Mouse (Mus musculus) kidney, embryonic 15.5 days (tissue): Measurements from ENCODE around the gene Map3k6. TPM values are rescaled to one million over a fixed set of nuclear protein-coding genes. Genes with fewer than 3 reads are reported as not detected.

Source experiments
- ATAC-seq: fragments of 200-750 bp; cut with Nextera tagmentation; replicated peaks from 2 replicates; pipeline ENCODE4 v1.8.0; 2017; ENCODE audit warnings: moderate TSS enrichment; ENCODE audit not compliant: low FRiP score
- H3K27ac ChIP-seq: fragments of 300-500 bp; sonication (generic); 2 replicates; pipeline ENCODE4 v1.5.1; 2015; ENCODE audit warnings: mild to moderate bottlenecking, inconsistent platforms
- H3K27me3 ChIP-seq: fragments of 300-500 bp; sonication (generic); 2 replicates; pipeline ENCODE4 v1.6.1; 2015; ENCODE audit warnings: inconsistent platforms
- H3K36me3 ChIP-seq: fragments of 300-500 bp; sonication (generic); 2 replicates; pipeline ENCODE4 v1.6.1; 2015; ENCODE audit warnings: inconsistent platforms
- H3K4me1 ChIP-seq: fragments of 300-500 bp; sonication (generic); 2 replicates; pipeline ENCODE4 v1.6.1; 2015; ENCODE audit warnings: inconsistent platforms
- H3K4me2 ChIP-seq: fragments of 300-500 bp; sonication (generic); 2 replicates; pipeline ENCODE4 v1.6.1; 2015; ENCODE audit warnings: moderate library complexity, mild to moderate bottlenecking, inconsistent platforms
- H3K4me3 ChIP-seq: fragments of 300-500 bp; sonication (generic); replicated peaks from 2 replicates; pipeline ENCODE4 v1.5.1; 2015; ENCODE audit warnings: mild to moderate bottlenecking, inconsistent platforms
- H3K9ac ChIP-seq: fragments of 300-500 bp; sonication (generic); 2 replicates; pipeline ENCODE4 v1.6.1; 2015; ENCODE audit warnings: mild to moderate bottlenecking, inconsistent platforms
- H3K9me3 ChIP-seq: fragments of 300-500 bp; sonication (generic); replicated peaks from 2 replicates; pipeline ENCODE4 v1.6.1; 2016; ENCODE audit warnings: inconsistent platforms
- WGBS: fragments of 180-500 bp; shearing (Covaris S2); methylation state at CpG from one replicate; pipeline ENCODE4 v1.1.7; 2015; ENCODE audit warnings: mixed read lengths; 5-methylcytosine and 5-hydroxymethylcytosine counted together
- polyA plus RNA-seq: library from polyadenylated mRNA; unstranded; fragments of >200 nt; fragmentation: Nextera tagmentation; extraction: Ambion mirVana; gene quantifications from 2 replicates; pipeline ENCODE4 v1.2.1, GENCODE M21; 2015

The Map3k6 gene
- polyA plus RNA-seq, 1 experiment from 2014 or later = 4.0 TPM

DNA sequence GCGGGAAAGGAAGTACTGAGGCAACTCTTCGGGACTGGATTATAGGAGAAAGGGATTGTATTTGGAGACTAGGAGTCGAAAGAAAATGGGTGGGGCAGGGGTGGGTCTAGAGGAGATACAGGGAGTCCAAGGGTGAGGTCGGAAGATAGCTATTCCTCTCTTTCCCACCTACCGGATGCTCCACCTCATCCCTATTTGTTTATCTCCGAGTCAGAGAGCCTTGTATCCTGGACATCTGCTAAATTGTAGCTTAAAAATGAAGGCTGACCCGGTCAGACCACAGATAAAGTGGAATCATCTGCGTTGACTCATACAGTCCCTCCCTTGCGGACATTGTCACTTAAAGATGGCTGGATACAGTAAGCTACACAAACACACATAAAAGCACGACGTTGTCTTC is 1.3 kb downstream of the Map3k6 start:
- Histone ChIP-seq H3K9ac (0 out of 2 replicates have a peak overlapping the region, but pooled peaks have one; percentile 5), H3K4me3 (peak overlapping the region; percentile 67), H3K27ac (0 out of 2 replicates have a peak overlapping the region, but pooled peaks have one; percentile 81), H3K4me1 (peaks cover 31% of the 10 kb centered on the region), H3K27me3 (peaks cover 47% of the 10 kb centered on the region), H3K9me3 (no peaks in the 10 kb centered on the region), H3K36me3 (no peaks in the 10 kb centered on the region), H3K4me2 (peak overlapping the region; percentile 98)
- WGBS = 29% methylated on average over 11 of the region's 11 CpGs
- ATAC-seq = no peak

DNA sequence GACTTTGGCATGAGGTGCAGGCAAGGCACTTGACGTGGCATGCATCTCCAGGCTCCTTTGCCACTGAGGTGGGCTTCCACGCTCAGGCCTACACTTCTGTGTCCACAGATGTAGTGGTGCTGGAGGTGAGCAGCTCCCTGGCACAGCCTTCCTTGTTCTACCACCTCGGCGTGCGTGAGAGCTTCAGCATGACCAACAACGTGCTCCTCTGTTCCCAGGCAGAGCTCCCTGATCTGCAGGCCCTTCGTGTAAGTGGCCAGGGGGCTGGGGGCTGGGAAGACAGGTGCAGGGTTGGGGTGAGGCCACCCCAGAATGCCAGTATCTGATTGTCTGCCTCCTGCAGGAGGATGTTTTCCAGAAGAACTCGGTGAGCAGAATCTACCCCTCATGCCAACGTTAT is 2.1 kb downstream of the Map3k6 start:
- 65% methylated on average over 9 of the region's 9 CpGs for WGBS
- Histone ChIP-seq H3K9me3 (no peaks in the 10 kb centered on the region), H3K36me3 (no peaks in the 10 kb centered on the region)

DNA sequence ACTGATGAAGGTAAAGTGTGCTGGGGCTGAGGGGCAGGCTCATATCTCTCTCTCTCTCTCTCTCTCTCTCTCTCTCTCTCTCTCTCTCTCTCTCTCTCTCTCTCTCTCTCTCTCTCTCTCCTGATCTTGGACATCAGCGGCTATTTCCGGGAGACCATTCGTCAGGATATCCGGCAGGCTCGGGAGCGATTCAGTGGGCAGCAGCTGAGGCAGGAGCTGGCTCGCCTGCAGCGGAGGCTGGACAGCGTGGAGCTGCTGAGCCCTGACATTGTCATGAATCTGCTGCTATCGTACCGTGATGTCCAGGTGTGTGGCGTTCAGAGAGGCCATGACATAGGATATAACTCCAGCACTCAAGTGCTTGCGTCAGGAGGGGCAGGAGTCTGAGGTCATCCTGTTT is 2.9 kb downstream of the Map3k6 start:
- ATAC-seq = no peak
- peaks cover 63% of the 10 kb centered on the region for H3K27me3 ChIP-seq
- H3K4me3 ChIP-seq = no peak overlapping the region
- 22% methylated on average over 13 of the region's 13 CpGs for WGBS
- H3K9ac ChIP-seq = no peak overlapping the region
- H3K4me2 ChIP-seq = 0 out of 2 replicates have a peak overlapping the region, but pooled peaks have one; percentile 20
- no peaks in the 10 kb centered on the region for H3K9me3 ChIP-seq
- H3K36me3 ChIP-seq = no peaks in the 10 kb centered on the region
- H3K27ac ChIP-seq = no peak overlapping the region
- peaks cover 37% of the 10 kb centered on the region for H3K4me1 ChIP-seq

More for the DNA sequence above, 2.1 kb downstream of the Map3k6 start:
- ATAC-seq = no peak
- H3K4me3 ChIP-seq = no peak overlapping the region
- H3K9ac ChIP-seq = no peak overlapping the region
- H3K27ac ChIP-seq = no peak overlapping the region
- H3K27me3 ChIP-seq = peaks cover 55% of the 10 kb centered on the region
- H3K4me2 ChIP-seq = no peak overlapping the region
- H3K4me1 ChIP-seq = peaks cover 37% of the 10 kb centered on the region

GRCm38 (mm10) chr4:133244289-133244688 is 3.7 kb downstream of the Map3k6 start:
- no peak overlapping the region for H3K9ac ChIP-seq
- 91% methylated on average over 1 of the region's 1 CpGs for WGBS
- H3K4me1 ChIP-seq = peaks cover 37% of the 10 kb centered on the region
- peaks cover 63% of the 10 kb centered on the region for H3K27me3 ChIP-seq
- H3K36me3 ChIP-seq = no peaks in the 10 kb centered on the region
- no peak overlapping the region for H3K4me3 ChIP-seq
- no peaks in the 10 kb centered on the region for H3K9me3 ChIP-seq
- ATAC-seq = no peak
- H3K4me2 ChIP-seq = no peak overlapping the region
- H3K27ac ChIP-seq = no peak overlapping the region

GRCm38 (mm10) chr4:133247072-133247471 is 6.5 kb downstream of the Map3k6 start:
- H3K9me3 ChIP-seq = no peaks in the 10 kb centered on the region

GRCm38 (mm10) chr4:133247806-133248449 is 7.3 kb downstream of the Map3k6 start:
- 61% methylated on average over 13 of the region's 13 CpGs for WGBS
- ATAC-seq = peak; percentile 42; the same call in 1 of the 2 replicates
- H3K36me3 ChIP-seq = no peaks in the 10 kb centered on the region
- H3K4me3 ChIP-seq = no peak overlapping the region
- peaks cover 82% of the 10 kb centered on the region for H3K27me3 ChIP-seq
- H3K27ac ChIP-seq = no peak overlapping the region
- no peaks in the 10 kb centered on the region for H3K9me3 ChIP-seq
- peaks cover 49% of the 10 kb centered on the region for H3K4me1 ChIP-seq
- H3K9ac ChIP-seq = no peak overlapping the region
- H3K4me2 ChIP-seq = no peak overlapping the region

More at GRCm38 (mm10) chr4:133247072-133247471, 6.5 kb downstream of the Map3k6 start:
- Histone ChIP-seq H3K4me3 (no peak overlapping the region), H3K36me3 (no peaks in the 10 kb centered on the region), H3K9ac (no peak overlapping the region), H3K4me2 (peak overlapping the region; percentile 17; the same call in 1 of the 2 replicates), H3K27me3 (peaks cover 84% of the 10 kb centered on the region), H3K4me1 (peaks cover 48% of the 10 kb centered on the region), H3K27ac (no peak overlapping the region)
- no peak for ATAC-seq
- WGBS = 28% methylated on average over 15 of the region's 15 CpGs

GRCm38 (mm10) chr4:133250609-133251008 is 10.0 kb downstream of the Map3k6 start:
- peak overlapping the region; percentile 43 for H3K4me3 ChIP-seq
- peak overlapping the region; percentile 83 for H3K4me2 ChIP-seq
- peaks cover 76% of the 10 kb centered on the region for H3K27me3 ChIP-seq
- H3K4me1 ChIP-seq = peaks cover 52% of the 10 kb centered on the region
- H3K9ac ChIP-seq = 0 out of 2 replicates have a peak overlapping the region, but pooled peaks have one; percentile 41
- ATAC-seq = no peak
- H3K9me3 ChIP-seq = no peaks in the 10 kb centered on the region
- no peak overlapping the region for H3K27ac ChIP-seq
- WGBS = 4% methylated on average over 22 of the region's 22 CpGs
- H3K36me3 ChIP-seq = no peaks in the 10 kb centered on the region

- ATAC-seq = no peak
- H3K4me2 ChIP-seq = peak overlapping the region; percentile 83
- peaks cover 78% of the 10 kb centered on the region for H3K27me3 ChIP-seq
- H3K9me3 ChIP-seq = no peaks in the 10 kb centered on the region
- no peak overlapping the region for H3K27ac ChIP-seq
- peak overlapping the region; percentile 43 for H3K4me3 ChIP-seq
- no peaks in the 10 kb centered on the region for H3K36me3 ChIP-seq
- 3% methylated on average over 31 of the region's 31 CpGs for WGBS
- 0 out of 2 replicates have a peak overlapping the region, but pooled peaks have one; percentile 41 for H3K9ac ChIP-seq
- peaks cover 52% of the 10 kb centered on the region for H3K4me1 ChIP-seq
Observed at GRCm38 (mm10) chr4:133251214-133251613, 10.6 kb downstream of the Map3k6 start.

DNA sequence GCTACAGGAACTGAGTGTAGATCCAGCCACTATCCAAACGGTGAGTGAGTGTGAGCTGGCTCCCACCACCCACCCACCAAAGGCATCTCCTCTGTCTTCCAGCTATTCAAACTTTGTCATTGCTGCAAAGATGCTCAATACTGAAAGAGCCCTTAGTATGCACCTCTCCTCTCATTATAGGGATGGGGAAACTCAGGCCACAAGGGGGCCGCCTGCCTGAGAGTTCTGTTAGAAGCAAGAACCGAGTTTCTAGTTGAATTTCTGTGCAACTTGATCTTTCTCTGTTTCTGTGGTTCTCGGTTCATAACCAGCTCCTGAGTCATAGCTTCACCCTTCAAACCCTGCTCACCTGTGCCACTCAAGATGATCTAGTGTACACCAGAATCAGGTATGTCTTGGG is 11.5 kb downstream of the Map3k6 start:
- ATAC-seq = no peak
- peaks cover 78% of the 10 kb centered on the region for H3K27me3 ChIP-seq
- H3K4me2 ChIP-seq = 0 out of 2 replicates have a peak overlapping the region, but pooled peaks have one; percentile 83
- no peak overlapping the region for H3K9ac ChIP-seq
- H3K4me3 ChIP-seq = no peak overlapping the region
- H3K9me3 ChIP-seq = no peaks in the 10 kb centered on the region
- WGBS = 54% methylated on average over 4 of the region's 4 CpGs
- no peaks in the 10 kb centered on the region for H3K36me3 ChIP-seq
- H3K4me1 ChIP-seq = peaks cover 53% of the 10 kb centered on the region
- H3K27ac ChIP-seq = no peak overlapping the region

GRCm38 (mm10) chr4:133253412-133253811 is 12.8 kb downstream of the Map3k6 start:
- no peak overlapping the region for H3K4me3 ChIP-seq
- H3K9me3 ChIP-seq = no peaks in the 10 kb centered on the region
- no peaks in the 10 kb centered on the region for H3K36me3 ChIP-seq
- ATAC-seq = 0 out of 2 replicates have a peak, but pooled peaks have one; percentile 31
- no peak overlapping the region for H3K4me2 ChIP-seq
- WGBS = 28% methylated on average over 12 of the region's 12 CpGs
- H3K4me1 ChIP-seq = peaks cover 49% of the 10 kb centered on the region
- H3K27ac ChIP-seq = peak overlapping the region; percentile 33; the same call in 1 of the 2 replicates
- H3K27me3 ChIP-seq = peaks cover 75% of the 10 kb centered on the region
- no peak overlapping the region for H3K9ac ChIP-seq

GRCm38 (mm10) chr4:133255392-133255791 is 14.8 kb downstream of the Map3k6 start:
- no peak for ATAC-seq
- peaks cover 38% of the 10 kb centered on the region for H3K4me1 ChIP-seq
- H3K27ac ChIP-seq = no peak overlapping the region
- peaks cover 59% of the 10 kb centered on the region for H3K27me3 ChIP-seq
- no peaks in the 10 kb centered on the region for H3K36me3 ChIP-seq
- 72% methylated on average over 6 of the region's 6 CpGs for WGBS
- no peak overlapping the region for H3K9ac ChIP-seq
- no peaks in the 10 kb centered on the region for H3K9me3 ChIP-seq
- no peak overlapping the region for H3K4me2 ChIP-seq
- H3K4me3 ChIP-seq = no peak overlapping the region

DNA sequence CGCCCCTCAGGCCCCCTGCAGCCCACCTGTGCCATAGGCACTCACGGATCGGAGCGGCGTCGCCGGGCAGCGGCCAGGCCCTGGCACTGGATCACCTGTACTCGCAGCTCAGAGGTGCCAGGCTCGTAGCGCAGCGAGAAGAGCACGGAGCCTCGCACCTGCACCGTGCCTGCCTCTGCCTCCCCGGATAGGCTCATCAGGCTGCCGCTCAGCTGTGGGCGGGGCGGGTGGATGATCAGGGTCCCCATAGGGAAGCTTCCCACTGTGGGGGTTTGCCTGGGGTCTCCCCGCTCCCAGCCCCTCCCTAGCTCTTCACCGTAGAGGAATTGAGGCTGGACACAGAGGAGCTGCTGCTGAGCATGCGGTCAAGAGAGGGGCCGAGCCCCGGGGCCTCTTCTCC is 16.2 kb downstream of the Map3k6 start:
- H3K36me3 ChIP-seq = no peaks in the 10 kb centered on the region
- no peaks in the 10 kb centered on the region for H3K9me3 ChIP-seq
- H3K9ac ChIP-seq = peak overlapping the region; percentile 19; the same call in 1 of the 2 replicates
- WGBS = 15% methylated on average over 24 of the region's 24 CpGs
- no peak overlapping the region for H3K27ac ChIP-seq
- H3K4me2 ChIP-seq = peak overlapping the region; percentile 49
- peaks cover 24% of the 10 kb centered on the region for H3K4me1 ChIP-seq
- H3K4me3 ChIP-seq = peak overlapping the region; percentile 9
- H3K27me3 ChIP-seq = peaks cover 44% of the 10 kb centered on the region
- peak; percentile 47 for ATAC-seq
